ENCODE assay signal across 12 mouse cellular contexts in the genomic region with DNA sequence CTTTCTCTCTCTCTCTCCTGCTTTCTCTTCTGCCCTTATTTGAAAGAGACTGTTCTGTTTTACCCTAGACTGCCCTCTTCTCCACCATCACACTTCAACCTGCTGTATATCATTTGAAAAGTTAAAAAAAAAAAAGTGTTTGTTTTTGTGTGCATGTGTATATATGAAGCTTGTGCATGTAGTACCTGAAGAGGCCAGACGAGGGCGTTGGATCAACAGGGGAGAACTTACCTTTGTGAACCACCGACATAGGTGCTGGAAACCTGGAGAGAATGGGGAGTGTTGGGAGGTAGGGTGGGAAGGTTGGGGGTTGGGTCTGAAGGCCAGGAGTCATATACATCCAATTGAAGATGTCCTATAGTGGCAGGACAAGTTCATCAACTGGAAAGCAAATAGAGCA.
DNase-seq lines count a peak whose midpoint lies in the region; ATAC-seq and TF ChIP-seq lines count a peak whose summit lies in the region.
"Had no signal": no experiment of that assay in that cellular context is flagged by ENCODE, and none has a peak within 500 bp of the region (broad histone marks: within the 10 kb centered on the region; RNA-seq: fewer than 3 reads in every experiment).

No protein-coding gene starts in this region.

- 0 out of 2 replicates have a peak, but pooled peaks have one; percentile 21 for TF ChIP-seq CTCF in forebrain, postnatal 0 days (IDR thresholded peaks at IDR 0.05; ENCODE audit: low read depth)
- peak; percentile 42 for TF ChIP-seq CTCF in lung, postnatal 0 days (IDR thresholded peaks at IDR 0.05)
- TF ChIP-seq CTCF in kidney, adult 2 months (conservative IDR thresholded peaks at IDR 0.05; ENCODE audit: insufficient read depth, insufficient read length, low read depth, low read length), result no peak

- no peaks in the 10 kb centered on the region for H3K36me3 ChIP-seq in forebrain, postnatal 0 days (ENCODE audit: insufficient read depth)
- H3K36me3 ChIP-seq in forebrain, embryonic 15.5 days, result no peaks in the 10 kb centered on the region
- H3K36me3 ChIP-seq in lung, postnatal 0 days (ENCODE audit: insufficient read depth, low read length), result no peaks in the 10 kb centered on the region
- H3K36me3 ChIP-seq in splenic B cell, adult 2 months (ENCODE audit: control insufficient read depth, insufficient read depth, low read length, poor library complexity, severe bottlenecking), result no peaks in the 10 kb centered on the region
- H3K36me3 ChIP-seq in kidney, adult 2 months (ENCODE audit: control insufficient read depth, insufficient read depth, low read length), result no peaks in the 10 kb centered on the region
- H3K36me3 ChIP-seq: embryonic facial prominence, embryonic 10.5 days; heart, embryonic 13.5 days; lung, embryonic 15.5 days had no signal

- H3K4me2 ChIP-seq in forebrain, postnatal 0 days (ENCODE audit: low read depth), result no peak overlapping the region
- H3K4me2 ChIP-seq in forebrain, embryonic 15.5 days (replicated peaks), result no peak overlapping the region
- no peak overlapping the region for H3K4me2 ChIP-seq in lung, postnatal 0 days (replicated peaks; ENCODE audit: low read depth, low read length)
- H3K4me2 ChIP-seq: heart, embryonic 13.5 days; lung, embryonic 15.5 days had no signal

- no peaks in the 10 kb centered on the region for H3K4me1 ChIP-seq in forebrain, postnatal 0 days (ENCODE audit: insufficient read depth)
- 0 out of 2 replicates have a peak, but pooled peaks cover 6% of the 10 kb centered on the region for H3K4me1 ChIP-seq in forebrain, embryonic 15.5 days
- H3K4me1 ChIP-seq in lung, postnatal 0 days (ENCODE audit: insufficient read depth, low read depth, low read length), result no peaks in the 10 kb centered on the region
- no peaks in the 10 kb centered on the region for H3K4me1 ChIP-seq in kidney, adult 2 months (ENCODE audit: control insufficient read depth, insufficient read depth, low read length)
- H3K4me1 ChIP-seq: embryonic facial prominence, embryonic 10.5 days; lung, embryonic 15.5 days had no signal

- H3K9me3 ChIP-seq in forebrain, postnatal 0 days (ENCODE audit: low read length), result no peaks in the 10 kb centered on the region
- no peaks in the 10 kb centered on the region for H3K9me3 ChIP-seq in forebrain, embryonic 15.5 days
- H3K9me3 ChIP-seq in lung, postnatal 0 days (ENCODE audit: low read length), result no peaks in the 10 kb centered on the region
- H3K9me3 ChIP-seq: embryonic facial prominence, embryonic 10.5 days; heart, embryonic 13.5 days; lung, embryonic 15.5 days had no signal

- no peak for TF ChIP-seq POLR2A in kidney, adult 2 months (IDR thresholded peaks at IDR 0.05; ENCODE audit: low read depth, low read length)

- H3K9ac ChIP-seq in forebrain, postnatal 0 days, result no peak overlapping the region
- H3K9ac ChIP-seq in forebrain, embryonic 15.5 days (replicated peaks), result no peak overlapping the region
- no peak overlapping the region for H3K9ac ChIP-seq in lung, postnatal 0 days (replicated peaks; ENCODE audit: low read depth)
- H3K9ac ChIP-seq: heart, embryonic 13.5 days; lung, embryonic 15.5 days had no signal

- TF ChIP-seq EP300 in lung, postnatal 0 days (IDR thresholded peaks at IDR 0.05), result no peak

- 54% methylated on average over 3 of the region's 3 CpGs for WGBS in forebrain, postnatal 0 days
- WGBS in forebrain, embryonic 15.5 days, result 50% methylated on average over 3 of the region's 3 CpGs
- 38% methylated on average over 3 of the region's 3 CpGs for WGBS in lung, postnatal 0 days
- 54% methylated on average over 3 of the region's 3 CpGs for WGBS in kidney, adult 2 months

- DNase-seq in forebrain, postnatal 0 days, result no peak
- no peak for DNase-seq in lung, postnatal 0 days (ENCODE audit: low spot score)
- no peak for DNase-seq in lung, postnatal 4 days
- DNase-seq in ZHBTc4 (ENCODE audit: low read depth, low spot score), result peak; percentile 71
- DNase-seq in splenic B cell, adult 2 months (ENCODE audit: low read depth, low spot score), result peak; percentile 17
- no peak for DNase-seq in urinary bladder, postnatal 10 days (ENCODE audit: low spot score)
- DNase-seq in kidney, adult 2 months, result no peak
- DNase-seq: kidney, adult 8-10 months had no signal

- no peak for ATAC-seq in forebrain, postnatal 0 days
- no peak for ATAC-seq in forebrain, embryonic 15.5 days (replicated peaks)
- no peak for ATAC-seq in lung, postnatal 0 days

- H3K4me3 ChIP-seq in forebrain, postnatal 0 days (ENCODE audit: low read depth, low read length), result no peak overlapping the region
- no peak overlapping the region for H3K4me3 ChIP-seq in forebrain, embryonic 15.5 days
- no peak overlapping the region for H3K4me3 ChIP-seq in lung, postnatal 0 days (ENCODE audit: low read depth, low read length)
- H3K4me3 ChIP-seq in kidney, adult 2 months (ENCODE audit: insufficient read depth, low read depth, low read length), result no peak overlapping the region
- H3K4me3 ChIP-seq: embryonic facial prominence, embryonic 10.5 days; heart, embryonic 13.5 days; lung, embryonic 15.5 days had no signal

- H3K27ac ChIP-seq in forebrain, postnatal 0 days (ENCODE audit: low read depth, low read length), result no peak overlapping the region
- no peak overlapping the region for H3K27ac ChIP-seq in forebrain, embryonic 15.5 days (replicated peaks)
- no peak overlapping the region for H3K27ac ChIP-seq in lung, postnatal 0 days (ENCODE audit: low read length)
- H3K27ac ChIP-seq in kidney, adult 2 months (ENCODE audit: insufficient read depth, low read depth, low read length), result no peak overlapping the region
- H3K27ac ChIP-seq: embryonic facial prominence, embryonic 10.5 days; heart, embryonic 13.5 days; lung, embryonic 15.5 days had no signal

- H3K27me3 ChIP-seq in forebrain, postnatal 0 days (ENCODE audit: insufficient read depth, low read length), result no peaks in the 10 kb centered on the region
- no peaks in the 10 kb centered on the region for H3K27me3 ChIP-seq in forebrain, embryonic 15.5 days
- H3K27me3 ChIP-seq in lung, postnatal 0 days (replicated peaks; ENCODE audit: insufficient read depth, low read length), result no peaks in the 10 kb centered on the region
- H3K27me3 ChIP-seq in splenic B cell, adult 2 months (ENCODE audit: control insufficient read depth, insufficient read depth, low read length, poor library complexity, severe bottlenecking), result no peaks in the 10 kb centered on the region
- no peaks in the 10 kb centered on the region for H3K27me3 ChIP-seq in kidney, adult 2 months (replicated peaks; ENCODE audit: control insufficient read depth, insufficient read depth, low read length)
- H3K27me3 ChIP-seq: heart, embryonic 13.5 days; lung, embryonic 15.5 days had no signal

Comparison
In these comparisons a context has a peak if more than half of its experiments do, and no peak if none do; other contexts are left out.
1. DNase-seq: peak in ZHBTc4 (single experiment) and splenic B cell, adult 2 months (single experiment); none in forebrain, postnatal 0 days (single experiment), lung, postnatal 0 days (single experiment), lung, postnatal 4 days (0 of 2), urinary bladder, postnatal 10 days (single experiment) and kidney, adult 2 months (single experiment).